Mouse (Mus musculus): ENCODE data around the gene Colca2. TPM values are rescaled to one million over a fixed set of nuclear protein-coding genes. Genes with fewer than 3 reads are reported as not detected.

Gene Colca2
- 6.3 and 6.7 TPM in 2 replicates for polyA plus RNA-seq (2015; fragmentation: Nextera tagmentation; extraction: Ambion mirVana)

DNA sequence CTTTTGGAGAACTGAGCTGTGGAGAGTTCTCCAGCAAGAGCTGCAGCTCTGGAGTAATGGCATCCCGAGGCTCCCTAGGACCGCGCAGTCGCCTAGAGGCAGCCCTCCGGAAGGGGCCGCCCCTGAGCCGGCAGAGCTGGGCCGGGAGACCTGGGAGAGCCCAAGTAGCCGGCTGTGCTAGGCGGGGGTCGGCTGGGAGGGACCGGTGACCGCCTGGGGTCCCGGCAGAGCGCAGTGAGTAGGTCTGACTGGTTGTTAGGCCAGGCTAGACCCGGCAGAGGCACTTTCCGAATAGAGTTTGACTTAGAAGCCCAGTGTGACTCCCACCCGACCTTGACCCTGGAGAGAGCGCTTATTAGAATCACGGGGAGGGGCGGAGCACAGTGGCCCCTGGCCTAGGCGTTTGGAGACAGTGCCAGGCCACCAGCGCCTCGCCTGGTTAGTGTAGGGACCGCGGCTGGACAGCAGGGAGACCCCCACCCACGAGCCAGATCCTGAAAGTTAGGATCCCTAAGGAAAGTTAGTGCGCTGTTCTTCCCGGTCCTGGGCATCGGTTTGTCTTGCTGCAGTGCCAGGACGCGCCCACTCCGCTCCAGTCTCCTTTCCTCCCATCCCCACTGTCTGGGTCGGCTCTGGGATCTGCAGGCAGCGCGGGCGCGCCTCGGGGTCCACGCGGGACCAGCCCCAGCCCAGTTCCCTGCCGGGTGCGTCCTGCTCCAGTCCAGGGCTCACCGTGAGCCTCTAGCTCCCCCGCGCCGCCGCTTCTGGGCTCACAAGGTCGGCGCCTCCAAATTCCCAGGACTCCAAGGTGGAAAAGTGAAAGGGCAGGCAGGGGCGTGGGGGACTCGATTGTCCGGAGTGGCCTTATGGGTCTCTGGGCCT lies at the start of gene Colca2:
Colca2 (minus strand) TSS at position 70 of the 882 bp plus-strand sequence.
- Histone ChIP-seq H3K4me1 (peaks cover 11% of the 10 kb centered on the region; the same call in 1 of the 2 replicates), H3K9ac (peak within 1 kb of the TSS; percentile 33; the same call in 1 of the 2 replicates), H3K9me3 (no peaks in the 10 kb centered on the region), H3K27me3 (replicated peaks) (no peaks in the 10 kb centered on the region), H3K27ac (peak within 1 kb of the TSS; percentile 71), H3K4me3 (replicated peaks) (peak within 1 kb of the TSS; percentile 57), H3K36me3 (no peaks in the 10 kb centered on the region), H3K4me2 (peak within 1 kb of the TSS; percentile 74)
- whole genome bisulfite sequencing = under 1% methylated on average over 53 of the region's 53 CpGs
- peak; percentile 94 for ATAC-seq (ENCODE audit: insufficient read depth, low FRiP score, low read depth)

GRCm38 (mm10) chr9:51327555-51327903 lies 49.2 kb upstream of the Colca2 start:
- no peaks in the 10 kb centered on the region for H3K36me3 ChIP-seq
- no peak overlapping the region for H3K27ac ChIP-seq
- H3K9ac ChIP-seq = no peak overlapping the region
- H3K4me3 ChIP-seq (replicated peaks) = no peak overlapping the region
- no peaks in the 10 kb centered on the region for H3K27me3 ChIP-seq (replicated peaks)
- no peaks in the 10 kb centered on the region for H3K4me1 ChIP-seq
- no peaks in the 10 kb centered on the region for H3K9me3 ChIP-seq
- 81% methylated on average over 5 of the region's 5 CpGs for WGBS
- ATAC-seq (ENCODE audit: insufficient read depth, low FRiP score, low read depth) = no peak
- no peak overlapping the region for H3K4me2 ChIP-seq

- no peak overlapping the region for H3K4me2 ChIP-seq
These were observed 48.5 kb upstream of the Colca2 start for GRCm38 (mm10) chr9:51326619-51327554.

GRCm38 (mm10) chr9:51324406-51325065 lies 46.2 kb upstream of the Colca2 start:
- no peak for ATAC-seq (ENCODE audit: insufficient read depth, low FRiP score, low read depth)
- H3K27ac ChIP-seq = no peak overlapping the region
- no peaks in the 10 kb centered on the region for H3K9me3 ChIP-seq
- 82% methylated on average over 7 of the region's 7 CpGs for WGBS
- H3K27me3 ChIP-seq (replicated peaks) = no peaks in the 10 kb centered on the region
- H3K36me3 ChIP-seq = no peaks in the 10 kb centered on the region
- no peak overlapping the region for H3K9ac ChIP-seq
- H3K4me3 ChIP-seq (replicated peaks) = no peak overlapping the region
- no peaks in the 10 kb centered on the region for H3K4me1 ChIP-seq
- H3K4me2 ChIP-seq = no peak overlapping the region

More at GRCm38 (mm10) chr9:51326619-51327554, 48.5 kb upstream of the Colca2 start:
- Histone ChIP-seq H3K9me3 (no peaks in the 10 kb centered on the region), H3K27me3 (replicated peaks) (no peaks in the 10 kb centered on the region), H3K4me1 (no peaks in the 10 kb centered on the region), H3K27ac (no peak overlapping the region), H3K4me3 (replicated peaks) (no peak overlapping the region), H3K36me3 (no peaks in the 10 kb centered on the region), H3K9ac (no peak overlapping the region)
- WGBS = 83% methylated on average over 11 of the region's 11 CpGs
- ATAC-seq (ENCODE audit: insufficient read depth, low FRiP score, low read depth) = no peak

DNA sequence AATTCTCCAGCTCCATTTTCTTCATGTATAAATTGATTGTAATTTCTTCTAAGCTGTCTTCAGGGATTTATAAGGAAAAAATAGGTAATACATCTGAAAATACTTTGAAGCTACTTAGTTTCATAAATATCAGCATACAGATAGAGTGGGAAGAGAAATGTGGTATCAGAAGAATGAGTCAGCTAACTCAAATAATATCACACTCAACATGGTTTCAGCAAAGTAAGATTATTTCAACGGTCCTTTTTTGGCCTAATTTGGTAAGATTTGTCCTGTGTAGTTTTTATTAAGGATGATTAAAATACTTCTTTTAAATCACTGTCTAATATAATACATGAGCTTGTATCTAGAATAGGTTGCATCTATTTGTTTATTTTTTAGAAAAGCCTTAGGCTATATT lies 41.7 kb upstream of the Colca2 start:
- ATAC-seq (ENCODE audit: insufficient read depth, low FRiP score, low read depth) = no peak
- no peaks in the 10 kb centered on the region for H3K36me3 ChIP-seq
- no peak overlapping the region for H3K9ac ChIP-seq
- H3K4me3 ChIP-seq (replicated peaks) = no peak overlapping the region
- 76% methylated on average over 1 of the region's 1 CpGs for WGBS
- no peak overlapping the region for H3K4me2 ChIP-seq
- H3K27ac ChIP-seq = no peak overlapping the region
- H3K27me3 ChIP-seq (replicated peaks) = no peaks in the 10 kb centered on the region
- H3K9me3 ChIP-seq = no peaks in the 10 kb centered on the region
- H3K4me1 ChIP-seq = no peaks in the 10 kb centered on the region

- H3K27me3 ChIP-seq (replicated peaks) = no peaks in the 10 kb centered on the region
- no peaks in the 10 kb centered on the region for H3K36me3 ChIP-seq
- no peak overlapping the region for H3K9ac ChIP-seq
- H3K4me1 ChIP-seq = no peaks in the 10 kb centered on the region
- no peak for ATAC-seq (ENCODE audit: insufficient read depth, low FRiP score, low read depth)
- no peak overlapping the region for H3K4me3 ChIP-seq (replicated peaks)
- no peak overlapping the region for H3K27ac ChIP-seq
- WGBS = 71% methylated on average over 4 of the region's 4 CpGs
- H3K9me3 ChIP-seq = no peaks in the 10 kb centered on the region
- no peak overlapping the region for H3K4me2 ChIP-seq
These were observed 39.9 kb upstream of the Colca2 start for GRCm38 (mm10) chr9:51318246-51318645.

DNA sequence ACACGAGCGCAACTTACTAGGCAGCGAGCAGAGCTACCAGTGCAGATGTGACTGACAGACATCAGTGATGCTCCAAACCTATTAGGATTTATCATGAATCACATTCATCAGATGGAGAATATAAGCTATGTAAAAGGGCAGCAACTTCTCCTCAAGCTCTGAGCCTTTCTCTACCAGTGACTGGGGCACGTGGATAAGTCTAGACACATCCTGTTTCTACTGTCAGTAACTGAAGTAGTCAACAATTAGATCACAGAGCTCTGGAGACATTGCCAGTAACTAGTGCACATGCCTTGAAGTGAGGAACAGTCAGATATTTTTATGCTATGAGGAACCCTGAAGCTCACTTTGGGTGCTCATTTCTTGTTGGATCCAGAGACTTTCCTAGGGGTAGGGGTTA lies 39.0 kb upstream of the Colca2 start:
- Histone ChIP-seq H3K4me1 (no peaks in the 10 kb centered on the region; the same call in 1 of the 2 replicates), H3K9ac (no peak overlapping the region), H3K9me3 (no peaks in the 10 kb centered on the region), H3K4me2 (no peak overlapping the region), H3K36me3 (no peaks in the 10 kb centered on the region), H3K27me3 (replicated peaks) (no peaks in the 10 kb centered on the region), H3K4me3 (replicated peaks) (no peak overlapping the region), H3K27ac (no peak overlapping the region)
- WGBS = 86% methylated on average over 4 of the region's 4 CpGs
- ATAC-seq (ENCODE audit: insufficient read depth, low FRiP score, low read depth) = no peak

DNA sequence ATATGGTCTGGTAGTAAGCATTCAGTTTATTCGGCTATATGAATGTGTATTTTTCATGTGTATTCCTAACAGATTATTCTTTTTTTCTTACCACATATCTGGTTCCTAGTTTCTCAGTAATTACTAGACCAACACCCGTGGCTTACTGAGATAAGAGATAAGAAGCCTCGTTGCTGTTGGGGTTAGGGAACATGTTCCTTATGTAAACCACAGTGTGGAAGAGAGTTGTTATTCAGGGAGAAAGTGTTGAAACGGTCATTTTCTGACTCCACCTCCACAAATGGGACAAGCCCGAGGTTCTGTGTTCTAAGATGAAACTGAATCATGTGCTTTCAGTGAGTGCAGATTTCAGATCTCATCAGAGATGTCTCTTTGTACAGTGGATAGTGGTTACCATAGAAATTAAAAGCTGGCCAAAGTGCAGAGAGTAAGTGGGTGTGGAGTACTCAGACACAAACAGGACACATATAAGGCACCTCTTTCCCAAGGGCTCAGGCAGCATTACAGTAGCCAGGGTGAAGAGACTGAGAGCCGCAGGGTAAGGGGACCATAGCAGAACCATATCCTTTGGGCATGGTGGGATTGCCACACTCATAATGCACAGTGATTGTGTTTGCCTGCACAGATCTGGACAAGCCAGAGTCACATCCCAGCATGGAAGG lies 37.2 kb upstream of the Colca2 start:
- no peak overlapping the region for H3K4me3 ChIP-seq (replicated peaks)
- no peaks in the 10 kb centered on the region; the same call in 1 of the 2 replicates for H3K4me1 ChIP-seq
- 39% methylated on average over 6 of the region's 6 CpGs for WGBS
- H3K27me3 ChIP-seq (replicated peaks) = no peaks in the 10 kb centered on the region
- no peaks in the 10 kb centered on the region for H3K9me3 ChIP-seq
- no peak for ATAC-seq (ENCODE audit: insufficient read depth, low FRiP score, low read depth)
- H3K27ac ChIP-seq = no peak overlapping the region
- H3K4me2 ChIP-seq = no peak overlapping the region
- no peaks in the 10 kb centered on the region for H3K36me3 ChIP-seq
- H3K9ac ChIP-seq = no peak overlapping the region

GRCm38 (mm10) chr9:51312554-51313317 lies 34.4 kb upstream of the Colca2 start:
- H3K9ac ChIP-seq = no peak overlapping the region
- peak overlapping the region; percentile 49 for H3K4me2 ChIP-seq
- H3K4me1 ChIP-seq = no peaks in the 10 kb centered on the region; the same call in 1 of the 2 replicates
- H3K4me3 ChIP-seq (replicated peaks) = no peak overlapping the region; the same call in 1 of the 2 replicates
- no peaks in the 10 kb centered on the region for H3K9me3 ChIP-seq
- 26% methylated on average over 18 of the region's 18 CpGs for WGBS
- ATAC-seq (ENCODE audit: insufficient read depth, low FRiP score, low read depth) = peak; percentile 84
- no peaks in the 10 kb centered on the region for H3K27me3 ChIP-seq (replicated peaks)
- peak overlapping the region; percentile 57; the same call in 1 of the 2 replicates for H3K27ac ChIP-seq
- no peaks in the 10 kb centered on the region for H3K36me3 ChIP-seq

GRCm38 (mm10) chr9:51310515-51310914 lies 32.1 kb upstream of the Colca2 start:
- H3K27ac ChIP-seq = no peak overlapping the region
- H3K4me1 ChIP-seq = no peaks in the 10 kb centered on the region; the same call in 1 of the 2 replicates
- H3K36me3 ChIP-seq = no peaks in the 10 kb centered on the region
- no peaks in the 10 kb centered on the region for H3K9me3 ChIP-seq
- no peak overlapping the region for H3K4me2 ChIP-seq
- 77% methylated on average over 7 of the region's 7 CpGs for WGBS
- ATAC-seq (ENCODE audit: insufficient read depth, low FRiP score, low read depth) = no peak
- H3K9ac ChIP-seq = no peak overlapping the region
- no peak overlapping the region for H3K4me3 ChIP-seq (replicated peaks)
- H3K27me3 ChIP-seq (replicated peaks) = no peaks in the 10 kb centered on the region

Data from stomach, embryonic 15.5 days (tissue).